Mouse (Mus musculus) kidney, embryonic 14.5 days (tissue): ENCODE data around the gene Txnrd2. TPM values are rescaled to one million over a fixed set of nuclear protein-coding genes. Genes with fewer than 3 reads are reported as not detected.

Experiments used
- ATAC-seq: fragments of 200-750 bp; cut with Nextera tagmentation; 2 replicates; pipeline ENCODE4 v1.8.0; 2017; ENCODE audit warnings: moderate number of reproducible peaks, mild to moderate bottlenecking, moderate TSS enrichment, moderate library complexity; ENCODE audit not compliant: low FRiP score, low TSS enrichment
- H3K27ac ChIP-seq: fragments of 300-500 bp; sonication (generic); 2 replicates; pipeline ENCODE4 v1.5.1; 2014; ENCODE audit warnings: low read depth, mild to moderate bottlenecking, low read length, moderate library complexity, mixed read lengths
- H3K27me3 ChIP-seq: fragments of 300-500 bp; sonication (generic); 2 replicates; pipeline ENCODE4 v1.6.1; 2014; ENCODE audit warnings: mild to moderate bottlenecking, low read length; ENCODE audit not compliant: control insufficient read depth, insufficient read depth
- H3K36me3 ChIP-seq: fragments of 300-500 bp; sonication (generic); 2 replicates; pipeline ENCODE4 v1.6.1; 2014; ENCODE audit warnings: low read length, mixed read lengths; ENCODE audit not compliant: control insufficient read depth, insufficient read depth
- H3K4me1 ChIP-seq: fragments of 300-500 bp; sonication (generic); 2 replicates; pipeline ENCODE4 v1.6.1; 2014; ENCODE audit warnings: low read length, mixed read lengths; ENCODE audit not compliant: control insufficient read depth, insufficient read depth
- H3K4me2 ChIP-seq: fragments of 300-500 bp; sonication (generic); replicated peaks from 2 replicates; pipeline ENCODE4 v1.6.1; 2014; ENCODE audit warnings: low read depth, mild to moderate bottlenecking, low read length
- H3K4me3 ChIP-seq: fragments of 300-500 bp; sonication (generic); 2 replicates; pipeline ENCODE4 v1.5.1; 2014; ENCODE audit warnings: mild to moderate bottlenecking, low read length
- H3K9ac ChIP-seq: fragments of 300-500 bp; sonication (generic); 2 replicates; pipeline ENCODE4 v1.6.1; 2014; ENCODE audit warnings: low read depth, mild to moderate bottlenecking, low read length, moderate library complexity
- H3K9me3 ChIP-seq: fragments of 300-500 bp; sonication (generic); 2 replicates; pipeline ENCODE4 v1.6.1; 2016; ENCODE audit warnings: low read length; ENCODE audit not compliant: control insufficient read depth
- WGBS: fragments of 180-500 bp; shearing (Covaris S2); extraction: QIAGEN DNeasy Blood & Tissue Kit; methylation state at CpG from one replicate; pipeline ENCODE4 v1.1.7; 2014; 5-methylcytosine and 5-hydroxymethylcytosine counted together
- polyA plus RNA-seq: library from polyadenylated mRNA; unstranded; fragments of >200 nt; fragmentation: Nextera tagmentation; extraction: Ambion mirVana; gene quantifications from 2 replicates; pipeline ENCODE4 v1.2.1, GENCODE M21; 2014

Txnrd2 gene
- polyA plus RNA-seq, 1 experiment from 2014 or later, result 23.6 TPM

DNA sequence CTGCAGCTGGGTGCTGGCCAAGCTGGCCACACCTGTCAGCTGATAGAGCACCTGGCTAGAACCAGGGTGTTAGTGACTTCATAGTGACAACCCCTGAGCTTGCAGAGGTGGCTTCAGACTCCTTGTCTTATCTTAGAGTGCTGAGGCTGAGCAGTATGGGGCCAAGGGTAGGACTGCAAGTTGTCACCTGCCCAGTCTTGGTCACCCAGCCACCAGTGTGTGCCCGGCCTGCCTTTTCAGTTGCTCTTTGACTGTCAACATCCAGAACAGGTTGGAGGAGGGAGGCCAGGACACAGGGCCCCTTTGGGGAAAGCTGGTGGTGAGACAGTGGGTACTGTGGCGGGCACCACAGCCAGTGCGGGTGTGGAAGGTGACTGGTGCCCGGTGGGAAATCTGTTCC lies 22.8 kb downstream of the Txnrd2 start:
- ATAC-seq, result no peak
- H3K4me2 ChIP-seq, result no peak overlapping the region
- no peaks in the 10 kb centered on the region for H3K9me3 ChIP-seq
- no peaks in the 10 kb centered on the region for H3K36me3 ChIP-seq
- no peak overlapping the region for H3K27ac ChIP-seq
- H3K9ac ChIP-seq, result no peak overlapping the region
- no peaks in the 10 kb centered on the region for H3K27me3 ChIP-seq
- H3K4me3 ChIP-seq, result no peak overlapping the region
- H3K4me1 ChIP-seq, result peaks cover 30% of the 10 kb centered on the region
- WGBS, result 97% methylated on average over 4 of the region's 4 CpGs

DNA sequence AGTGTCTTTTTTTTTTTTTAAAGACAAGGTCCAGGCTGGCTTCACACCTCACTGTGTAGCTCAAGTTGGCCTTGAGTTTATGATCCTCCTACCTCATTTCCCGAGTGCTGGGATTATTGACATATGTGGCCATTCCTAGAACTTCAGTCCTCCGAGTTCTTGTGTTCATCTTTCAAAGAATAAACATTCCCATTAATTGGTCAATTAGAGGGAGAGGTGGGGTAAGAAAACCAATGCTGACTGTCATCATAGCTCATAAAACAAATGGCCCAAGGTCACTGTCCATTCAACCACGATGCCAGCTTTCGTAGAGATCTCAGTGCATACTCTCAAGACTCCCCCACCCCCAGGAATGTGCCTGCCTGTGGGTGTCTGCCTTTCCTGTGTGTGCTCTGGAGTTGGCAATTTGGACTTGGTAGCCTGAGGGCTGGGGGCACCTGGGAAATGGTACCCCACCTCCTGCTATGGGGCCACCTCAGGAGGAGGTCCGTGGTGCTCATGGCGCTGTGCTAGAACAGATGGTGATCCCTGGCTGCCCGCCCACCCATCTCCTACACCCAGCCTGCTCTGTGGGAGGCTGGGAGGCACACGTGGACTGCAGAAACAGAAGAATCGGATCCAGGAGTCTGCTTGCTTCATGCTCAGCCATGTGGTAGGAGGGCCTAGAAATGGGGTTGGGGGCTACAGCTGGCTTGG lies 25.4 kb downstream of the Txnrd2 start:
- Histone ChIP-seq H3K4me3 (no peak overlapping the region), H3K36me3 (peaks cover 1% of the 10 kb centered on the region; the same call in 1 of the 2 replicates), H3K9me3 (no peaks in the 10 kb centered on the region), H3K9ac (no peak overlapping the region), H3K27me3 (no peaks in the 10 kb centered on the region), H3K4me1 (peaks cover 30% of the 10 kb centered on the region), H3K4me2 (no peak overlapping the region), H3K27ac (no peak overlapping the region)
- ATAC-seq, result peak; percentile 67
- 42% methylated on average over 9 of the region's 9 CpGs for WGBS

DNA sequence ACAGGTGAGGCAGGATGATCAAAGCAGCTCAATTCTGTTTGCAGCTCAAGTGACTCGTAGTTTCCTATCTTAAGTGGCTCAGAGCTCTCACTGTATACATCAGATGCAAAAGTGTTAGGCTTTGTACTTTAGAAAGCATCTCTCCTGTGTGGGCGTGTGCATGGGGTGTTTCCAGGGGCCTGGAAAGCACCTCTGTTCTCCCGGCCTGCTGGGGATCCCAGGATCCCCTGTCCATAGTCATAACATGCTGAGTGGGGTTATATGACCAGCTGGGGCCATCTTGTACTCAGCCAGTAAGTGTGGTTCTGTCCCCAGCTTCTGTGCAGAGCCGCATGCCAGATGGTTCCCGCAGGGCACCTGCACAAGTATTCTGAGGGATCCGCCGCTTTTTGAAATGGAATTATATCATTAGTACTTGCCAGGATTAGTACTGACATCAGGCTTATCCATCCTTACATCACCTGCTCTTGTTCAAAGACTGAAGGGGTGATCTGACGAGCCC lies 26.2 kb downstream of the Txnrd2 start:
- peaks cover 28% of the 10 kb centered on the region for H3K4me1 ChIP-seq
- peaks cover 7% of the 10 kb centered on the region; the same call in 1 of the 2 replicates for H3K36me3 ChIP-seq
- no peaks in the 10 kb centered on the region for H3K9me3 ChIP-seq
- 88% methylated on average over 8 of the region's 8 CpGs for WGBS
- no peak overlapping the region for H3K27ac ChIP-seq
- H3K9ac ChIP-seq, result no peak overlapping the region
- H3K27me3 ChIP-seq, result no peaks in the 10 kb centered on the region
- no peak overlapping the region for H3K4me3 ChIP-seq
- no peak for ATAC-seq
- no peak overlapping the region for H3K4me2 ChIP-seq

DNA sequence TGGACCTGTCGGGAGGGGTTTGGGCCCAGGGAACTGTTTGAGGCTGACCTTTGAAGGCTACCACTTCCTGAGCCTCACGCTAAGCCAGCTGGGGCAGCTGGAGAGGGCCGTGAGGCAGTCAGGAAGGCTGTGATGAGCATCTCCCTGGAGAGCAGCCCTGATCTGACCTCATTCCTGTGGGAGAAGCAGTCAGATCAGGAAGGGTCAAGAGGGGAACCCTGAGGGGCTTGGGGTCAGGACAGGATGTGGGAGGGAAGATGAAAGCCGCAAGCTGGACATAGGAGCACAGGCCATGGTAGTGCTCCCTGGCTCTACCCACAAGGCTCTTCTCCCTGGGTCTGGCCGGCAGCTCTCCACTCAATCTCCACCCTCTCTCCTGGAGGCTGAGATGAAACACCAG lies 27.7 kb downstream of the Txnrd2 start:
- Histone ChIP-seq H3K27ac (no peak overlapping the region), H3K36me3 (peaks cover 7% of the 10 kb centered on the region; the same call in 1 of the 2 replicates), H3K4me1 (peaks cover 17% of the 10 kb centered on the region), H3K9ac (no peak overlapping the region), H3K4me2 (no peak overlapping the region), H3K9me3 (no peaks in the 10 kb centered on the region), H3K27me3 (no peaks in the 10 kb centered on the region; the same call in 1 of the 2 replicates), H3K4me3 (no peak overlapping the region)
- ATAC-seq, result no peak
- WGBS, result 21% methylated on average over 5 of the region's 5 CpGs

DNA sequence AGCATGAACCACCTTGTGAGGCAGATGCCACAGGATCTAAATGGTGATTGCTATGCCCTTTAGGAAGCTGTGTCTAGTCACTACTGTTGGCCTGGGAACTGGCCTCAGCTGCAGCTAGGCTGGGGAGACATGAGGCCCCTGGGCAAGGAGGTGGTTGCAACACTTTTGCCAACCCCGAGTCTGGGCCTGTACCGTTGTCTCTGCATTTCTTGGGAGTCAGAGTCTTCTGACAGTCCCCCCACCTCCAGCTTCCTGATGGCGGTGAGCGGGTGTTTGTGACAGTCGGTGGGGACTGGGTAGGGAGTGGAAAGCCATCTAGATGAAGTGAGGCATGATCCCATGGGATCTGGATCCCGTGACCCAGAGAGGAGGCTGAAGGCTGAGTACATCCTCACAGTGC lies 29.2 kb downstream of the Txnrd2 start:
- H3K4me1 ChIP-seq, result peaks cover 31% of the 10 kb centered on the region
- no peak overlapping the region for H3K4me2 ChIP-seq
- no peak overlapping the region for H3K27ac ChIP-seq
- H3K9me3 ChIP-seq, result no peaks in the 10 kb centered on the region
- H3K9ac ChIP-seq, result no peak overlapping the region
- peaks cover 7% of the 10 kb centered on the region; the same call in 1 of the 2 replicates for H3K36me3 ChIP-seq
- 92% methylated on average over 6 of the region's 6 CpGs for WGBS
- H3K27me3 ChIP-seq, result peaks cover 1% of the 10 kb centered on the region; the same call in 1 of the 2 replicates
- no peak for ATAC-seq
- no peak overlapping the region for H3K4me3 ChIP-seq

DNA sequence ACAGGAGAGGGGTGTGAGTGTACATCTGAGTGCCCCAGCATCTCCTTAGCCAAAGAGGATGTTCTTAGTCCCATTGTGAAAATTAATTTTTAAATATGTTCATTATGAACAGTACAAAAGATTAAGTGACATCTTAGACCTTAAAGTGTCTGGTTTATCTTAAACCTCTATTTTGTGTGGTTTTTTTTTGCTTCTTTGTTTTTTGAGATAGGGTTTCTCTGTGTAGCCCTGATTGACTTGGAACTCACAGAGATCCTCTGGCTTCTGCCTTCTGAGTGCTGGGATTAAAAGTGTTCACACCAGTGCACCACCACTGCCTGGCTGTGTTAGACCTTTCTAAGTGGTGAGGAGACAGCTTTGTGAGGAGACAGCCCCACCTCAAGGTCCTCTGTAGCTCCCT lies 32.5 kb downstream of the Txnrd2 start:
- H3K36me3 ChIP-seq, result peaks cover 7% of the 10 kb centered on the region; the same call in 1 of the 2 replicates
- H3K4me3 ChIP-seq, result no peak overlapping the region
- H3K27me3 ChIP-seq, result peaks cover 4% of the 10 kb centered on the region; the same call in 1 of the 2 replicates
- no peak overlapping the region; the same call in 1 of the 2 replicates for H3K9ac ChIP-seq
- no peak overlapping the region for H3K4me2 ChIP-seq
- H3K9me3 ChIP-seq, result no peaks in the 10 kb centered on the region
- peaks cover 17% of the 10 kb centered on the region for H3K4me1 ChIP-seq
- H3K27ac ChIP-seq, result no peak overlapping the region
- ATAC-seq, result no peak

DNA sequence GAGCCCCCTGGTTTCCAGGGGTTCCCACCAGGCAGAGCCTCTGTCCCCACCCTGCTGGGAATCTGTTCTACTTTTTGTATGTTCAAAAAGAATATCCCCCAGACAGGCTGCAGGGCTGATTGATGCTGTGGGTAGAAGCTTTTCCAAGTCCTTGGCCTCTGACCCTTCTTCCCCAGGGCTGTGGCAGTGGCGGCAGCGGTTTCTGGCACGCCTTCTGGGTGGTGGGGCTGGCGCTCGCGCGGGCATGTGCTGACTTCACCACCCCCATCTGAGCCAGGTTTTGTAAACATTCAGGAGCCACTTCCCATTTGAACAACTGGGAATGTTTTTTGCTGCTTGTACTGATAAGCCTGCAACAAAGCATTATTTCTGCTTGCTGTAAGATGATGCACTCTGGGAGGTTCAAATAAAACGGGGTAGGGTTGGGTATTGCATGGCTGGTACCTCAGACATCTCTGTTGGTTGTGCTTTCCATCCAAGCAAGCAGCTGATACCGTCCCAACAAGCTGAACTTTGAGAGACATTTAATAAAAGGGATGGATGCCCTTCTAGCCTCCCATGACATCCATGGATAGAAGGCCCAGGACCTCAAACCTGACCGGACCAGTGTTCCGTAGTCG lies 33.3 kb downstream of the Txnrd2 start:
- peaks cover 4% of the 10 kb centered on the region; the same call in 1 of the 2 replicates for H3K27me3 ChIP-seq
- H3K9me3 ChIP-seq, result no peaks in the 10 kb centered on the region
- H3K27ac ChIP-seq, result no peak overlapping the region
- peak; percentile 28; the same call in 1 of the 2 replicates for ATAC-seq
- peaks cover 7% of the 10 kb centered on the region; the same call in 1 of the 2 replicates for H3K36me3 ChIP-seq
- no peak overlapping the region for H3K4me3 ChIP-seq
- H3K9ac ChIP-seq, result no peak overlapping the region
- H3K4me2 ChIP-seq, result peak overlapping the region; percentile 0; the same call in 1 of the 2 replicates
- WGBS, result 13% methylated on average over 12 of the region's 12 CpGs
- H3K4me1 ChIP-seq, result peaks cover 17% of the 10 kb centered on the region

DNA sequence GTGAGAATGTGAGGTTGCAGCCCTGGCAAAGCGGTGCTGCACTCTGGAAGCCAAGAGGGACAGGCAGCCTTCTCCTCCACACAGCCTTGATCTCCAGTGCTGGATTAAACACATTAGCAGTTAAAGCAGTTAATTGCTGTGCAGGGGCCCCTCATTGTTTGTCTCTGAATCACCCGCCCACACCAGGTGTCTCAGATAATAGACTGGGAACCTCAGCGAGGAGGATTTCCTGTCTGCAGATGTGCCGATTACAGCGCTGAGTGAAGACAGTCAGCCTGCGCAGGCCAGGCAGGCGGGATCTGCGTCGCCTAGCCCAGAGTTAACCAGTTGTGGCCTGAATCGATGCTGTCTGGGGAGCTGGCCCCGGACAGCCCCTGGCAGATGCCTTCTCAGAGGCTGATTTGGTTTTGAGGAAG lies 33.8 kb downstream of the Txnrd2 start:
- Histone ChIP-seq H3K9ac (no peak overlapping the region), H3K27ac (no peak overlapping the region), H3K4me2 (peak overlapping the region; percentile 0; the same call in 1 of the 2 replicates), H3K27me3 (peaks cover 4% of the 10 kb centered on the region; the same call in 1 of the 2 replicates), H3K4me3 (no peak overlapping the region), H3K4me1 (peaks cover 17% of the 10 kb centered on the region), H3K36me3 (peaks cover 7% of the 10 kb centered on the region; the same call in 1 of the 2 replicates), H3K9me3 (no peaks in the 10 kb centered on the region)
- peak; percentile 67 for ATAC-seq
- 3% methylated on average over 11 of the region's 11 CpGs for WGBS

DNA sequence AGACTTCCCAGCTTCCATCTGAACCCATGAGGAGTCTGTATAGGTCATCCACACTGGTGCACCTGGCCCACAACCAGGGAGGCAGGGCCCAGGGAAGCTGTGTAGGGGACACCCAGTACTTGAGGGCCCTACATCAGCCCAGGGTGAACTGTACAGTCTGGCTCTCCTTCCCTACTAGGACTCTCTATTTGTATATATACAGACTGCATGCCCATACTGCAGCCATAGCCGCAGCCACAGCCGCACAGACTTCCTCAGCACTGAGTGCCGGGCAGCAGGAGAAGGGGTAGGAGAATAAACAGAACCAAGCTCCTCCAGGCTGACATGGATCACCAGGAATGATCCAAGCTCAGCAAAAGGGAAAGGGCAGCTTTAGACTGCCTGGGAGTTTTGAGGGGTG lies 34.6 kb downstream of the Txnrd2 start:
- Histone ChIP-seq H3K9me3 (no peaks in the 10 kb centered on the region), H3K36me3 (peaks cover 7% of the 10 kb centered on the region; the same call in 1 of the 2 replicates), H3K9ac (no peak overlapping the region), H3K4me3 (no peak overlapping the region), H3K4me1 (peaks cover 17% of the 10 kb centered on the region), H3K4me2 (no peak overlapping the region), H3K27ac (no peak overlapping the region), H3K27me3 (peaks cover 4% of the 10 kb centered on the region; the same call in 1 of the 2 replicates)
- ATAC-seq, result no peak
- WGBS, result 87% methylated on average over 3 of the region's 3 CpGs
